Mouse (Mus musculus) right cerebral cortex, postnatal 25 days (tissue): ENCODE results near the gene Slc4a7.
A peak's percentile ranks its signal among the peaks of the same experiment; 100 is the strongest.
"Not testable (repeated sequence)": the region's sequence is repeated elsewhere in the genome, so short reads cannot be mapped to it uniquely, and the experiment has no call there.

Experiments
- DNase-seq: peaks from one replicate; pipeline ENCODE4 v3.0.0; 2022

The Slc4a7 gene

DNA sequence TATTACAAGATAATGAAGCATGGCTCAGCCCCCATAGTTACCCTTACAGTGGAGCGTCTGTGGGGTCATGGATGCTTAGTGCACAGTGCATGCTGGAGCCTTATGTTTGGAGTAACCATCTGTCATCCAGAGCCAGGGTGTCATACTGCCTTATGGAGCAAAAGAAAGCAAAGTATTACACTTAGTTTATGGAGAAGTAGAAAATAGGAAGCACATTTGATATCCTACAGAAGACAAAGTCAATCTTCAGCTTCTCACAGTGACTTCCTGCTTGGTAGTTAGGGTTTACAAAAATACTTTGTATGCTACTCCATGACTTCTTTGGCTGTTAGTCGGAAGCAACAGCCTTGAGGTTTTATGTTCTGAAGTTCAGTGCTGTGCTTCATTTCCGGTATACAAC lies 98.7 kb downstream of the Slc4a7 start:
- DNase-seq = no peak

DNA sequence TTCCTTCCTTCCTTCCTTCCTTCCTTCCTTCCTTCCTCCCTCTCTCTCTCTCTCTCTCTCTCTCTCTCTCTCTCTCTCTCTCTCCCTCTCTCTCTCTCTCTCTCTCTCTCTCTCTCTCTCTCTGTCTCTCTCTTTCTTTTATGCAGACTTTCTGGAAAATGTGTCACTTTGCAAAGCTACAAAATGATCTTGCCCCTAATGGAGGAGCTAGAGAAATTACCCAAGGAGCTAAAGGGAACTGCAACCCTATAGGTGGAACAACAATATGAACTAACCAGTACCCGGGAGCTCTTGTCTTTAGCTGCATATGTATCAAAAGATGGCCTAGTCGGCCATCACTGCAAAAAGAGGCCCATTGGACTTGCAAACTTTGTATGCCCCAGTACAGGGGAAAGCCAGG lies 101.0 kb downstream of the Slc4a7 start, which contains the start of gene Nek10:
TSS of gene Nek10 (plus strand) at position 301 of the 400 bp plus-strand sequence.
- DNase-seq = not testable (repeated sequence)

DNA sequence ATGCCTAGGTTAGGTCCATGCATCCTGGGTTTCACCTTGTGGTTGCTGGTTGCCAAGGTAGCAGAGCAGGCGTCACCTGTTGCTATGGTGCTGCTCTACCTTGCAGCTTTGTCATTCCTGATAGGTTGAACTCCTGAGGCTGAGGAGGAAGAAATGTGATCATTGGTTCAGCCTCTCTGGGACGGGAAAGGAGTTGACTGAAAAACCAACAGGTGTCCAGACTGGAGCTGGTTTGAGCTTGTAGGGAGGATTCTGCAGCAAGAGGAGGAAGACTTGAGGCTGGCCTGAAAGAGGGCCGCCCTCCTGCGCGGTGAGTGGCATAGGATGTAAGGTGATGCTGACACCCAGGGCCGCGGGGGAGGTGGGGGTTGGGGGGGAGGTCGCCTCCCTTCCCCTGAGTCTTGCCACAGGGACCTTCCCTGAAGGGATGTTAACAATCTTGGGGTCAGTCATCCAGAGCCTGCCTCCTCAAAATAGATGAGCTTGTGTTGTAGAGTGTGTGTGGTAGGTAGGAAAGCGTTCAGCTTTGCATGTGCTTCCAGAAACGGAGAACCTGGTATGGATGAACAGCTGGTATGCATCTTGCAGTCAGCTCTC lies 101.9 kb downstream of the Slc4a7 start:
- peak; percentile 36 for DNase-seq

- DNase-seq = peak; percentile 4
Observed at GRCm38 (mm10) chr14:14804518-14805212, 102.6 kb downstream of the Slc4a7 start.

- DNase-seq = peak; percentile 27
Observed at GRCm38 (mm10) chr14:14832520-14833240, 130.6 kb downstream of the Slc4a7 start.

GRCm38 (mm10) chr14:14833498-14833897 lies 131.4 kb downstream of the Slc4a7 start:
- no peak for DNase-seq

DNA sequence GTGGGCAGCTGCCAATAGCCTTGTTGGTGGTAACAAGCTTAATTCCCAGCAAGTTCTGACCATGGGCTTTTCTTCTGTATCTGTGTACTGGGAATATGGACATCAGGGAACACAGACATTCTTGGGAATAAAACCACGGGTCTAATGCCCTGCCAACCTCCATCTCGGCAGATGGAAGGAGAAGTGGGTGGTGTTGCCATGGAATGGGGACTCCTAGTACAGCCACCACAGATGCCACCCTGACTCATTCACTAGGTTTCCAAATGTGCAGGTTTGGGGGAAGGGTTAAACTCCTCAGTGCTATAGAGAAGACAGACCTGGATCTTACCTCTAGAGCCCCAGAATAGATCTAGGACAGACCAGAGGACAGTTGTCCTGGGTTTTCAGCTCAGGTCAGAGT lies 132.2 kb downstream of the Slc4a7 start:
- no peak for DNase-seq

DNA sequence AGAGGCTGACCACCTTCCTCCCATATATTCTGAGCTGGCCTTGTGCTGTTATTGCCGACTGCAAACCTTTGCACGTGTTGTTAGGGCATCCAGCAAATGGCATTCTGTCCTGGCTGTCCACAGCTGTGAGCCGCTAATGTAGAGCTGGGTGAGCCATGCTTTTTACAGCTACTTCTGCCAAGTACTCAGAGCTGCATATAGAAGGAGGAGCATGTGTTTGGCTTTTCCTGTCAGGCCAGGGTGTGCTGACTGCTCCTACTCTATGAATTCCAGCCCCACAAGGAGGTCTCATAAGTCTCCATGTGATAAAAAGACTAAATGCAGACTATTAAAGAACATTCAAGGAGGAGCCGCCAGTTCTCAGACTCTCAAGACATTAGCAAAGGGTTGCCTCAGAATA lies 135.5 kb downstream of the Slc4a7 start:
- DNase-seq = no peak

GRCm38 (mm10) chr14:14838109-14838508 lies 136.0 kb downstream of the Slc4a7 start:
- DNase-seq = no peak

- no peak for DNase-seq
Observed at GRCm38 (mm10) chr14:14842734-14843530, 140.9 kb downstream of the Slc4a7 start.
